Mouse (Mus musculus) bone marrow, adult 2 months (tissue): ENCODE measurements around the gene Cxcr1.

Experiments used
- CTCF ChIP-seq: fragments of 200-500 bp; IDR thresholded peaks from 2 replicates; pipeline ENCODE4 v1.5.1; 2011; ENCODE audit warnings: low read length, control low read depth; ENCODE audit not compliant: control insufficient read depth, insufficient read depth
- POLR2A ChIP-seq: fragments of 200-500 bp; IDR thresholded peaks from 2 replicates; pipeline ENCODE4 v1.6.1; 2011; ENCODE audit warnings: low read depth, mild to moderate bottlenecking, control low read depth, low read length, borderline replicate concordance; ENCODE audit not compliant: control insufficient read depth

DNA sequence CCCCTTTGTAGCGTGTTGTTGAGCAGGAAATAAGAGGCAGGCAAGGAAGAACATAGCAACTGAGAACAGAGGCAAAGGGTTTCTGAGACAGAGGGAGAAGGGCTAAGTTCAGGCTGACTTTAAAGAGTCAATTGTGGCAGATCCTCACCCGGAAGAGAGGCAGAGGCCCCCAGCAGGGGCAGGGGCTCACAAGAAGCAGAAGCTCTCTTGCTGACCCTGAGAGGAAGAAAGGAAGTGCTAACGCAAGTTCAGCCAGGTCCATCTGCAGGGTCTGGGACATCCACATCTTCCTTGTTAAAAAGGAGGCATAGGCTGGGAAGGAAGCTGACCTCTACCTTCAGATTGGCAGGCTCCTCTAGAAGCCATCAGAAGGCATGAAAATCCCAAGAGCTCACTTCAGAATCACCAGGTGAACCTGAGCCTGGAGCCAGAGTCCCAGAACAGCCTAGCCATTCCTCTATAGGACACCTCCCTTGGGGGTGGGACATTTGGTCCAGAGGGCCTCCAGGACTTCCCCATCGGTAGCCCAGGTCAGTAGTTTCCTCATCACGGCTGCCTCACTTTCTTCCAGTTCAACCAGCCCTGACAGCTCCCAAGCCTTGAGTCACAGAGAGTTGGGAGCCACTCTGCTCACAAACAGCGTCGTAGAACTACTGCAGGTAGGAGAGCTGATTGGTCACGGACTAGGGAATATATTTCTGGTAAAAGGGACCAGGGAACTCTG lies 40.8 kb downstream of the Cxcr1 start, which contains the start of gene Cxcr2:
- TF ChIP-seq CTCF (no peak), POLR2A (no peak)
